Mouse (Mus musculus) brain, embryonic 14.5 days (tissue): ENCODE results near the gene Gm29776. TPM values are rescaled to one million over a fixed set of nuclear protein-coding genes. Genes with fewer than 3 reads are reported as not detected.

Experiments
- DNase-seq: peaks from one replicate; pipeline ENCODE4 v3.0.0-alpha.2; 2011; ENCODE audit warnings: low read depth
- CTCF ChIP-seq: fragments of 200-500 bp; IDR thresholded peaks from 2 replicates; pipeline ENCODE4 v1.5.1; 2012; ENCODE audit warnings: inconsistent platforms, mild to moderate bottlenecking, moderate library complexity, borderline replicate concordance; ENCODE audit not compliant: insufficient read depth, insufficient read length; ENCODE audit errors: extremely low read depth
- POLR2A ChIP-seq: fragments of 200-500 bp; IDR thresholded peaks from 2 replicates; pipeline ENCODE4 v1.6.1; 2012; ENCODE audit warnings: mild to moderate bottlenecking, inconsistent platforms, borderline replicate concordance; ENCODE audit not compliant: poor library complexity, insufficient read depth, insufficient read length, severe bottlenecking; ENCODE audit errors: extremely low read depth
- polyA plus RNA-seq: library from polyadenylated mRNA; depleted of rRNA; stranded (reverse); fragments of >200 nt; gene quantifications from 2 replicates; pipeline ENCODE4 v1.2.3, GENCODE M21; 2012

Gm29776 gene
- polyA plus RNA-seq, 1 experiment = 0.05 TPM

- no peak for DNase-seq
- TF ChIP-seq POLR2A (no peak), CTCF (no peak)
Measured at GRCm38 (mm10) chr14:54724049-54724448, 25.4 kb upstream of the Gm29776 start.

DNA sequence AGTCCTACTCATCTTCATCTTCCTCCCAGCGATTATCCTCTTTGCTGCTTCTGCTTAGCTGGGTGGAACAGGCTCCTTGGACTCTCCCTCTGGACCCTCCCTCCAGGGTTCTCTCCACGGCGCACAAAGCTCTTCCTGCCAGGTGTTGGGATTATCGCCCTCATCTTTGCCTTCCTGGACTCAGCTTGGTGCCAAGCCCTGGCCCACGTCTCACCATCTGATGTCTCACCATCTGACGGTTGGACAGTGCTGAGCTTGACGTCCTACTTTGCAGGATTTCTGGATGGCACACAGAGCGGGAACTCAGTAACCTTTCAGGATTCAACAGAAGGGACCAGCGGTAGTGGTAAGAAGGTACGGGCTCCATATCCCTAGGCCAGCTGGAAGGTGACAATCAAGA lies 23.1 kb upstream of the Gm29776 start:
- DNase-seq = no peak
- no peak for TF ChIP-seq POLR2A
- TF ChIP-seq CTCF = no peak

- TF ChIP-seq CTCF (no peak), POLR2A (no peak)
- DNase-seq = no peak
Measured at GRCm38 (mm10) chr14:54720654-54721350, 22.2 kb upstream of the Gm29776 start.

GRCm38 (mm10) chr14:54720041-54720440 lies 21.4 kb upstream of the Gm29776 start:
- TF ChIP-seq CTCF = no peak
- no peak for TF ChIP-seq POLR2A

GRCm38 (mm10) chr14:54715402-54715801 lies 16.8 kb upstream of the Gm29776 start:
- DNase-seq = no peak
- TF ChIP-seq POLR2A = no peak
- TF ChIP-seq CTCF = no peak

More at GRCm38 (mm10) chr14:54720041-54720440, 21.4 kb upstream of the Gm29776 start:
- no peak for DNase-seq

DNA sequence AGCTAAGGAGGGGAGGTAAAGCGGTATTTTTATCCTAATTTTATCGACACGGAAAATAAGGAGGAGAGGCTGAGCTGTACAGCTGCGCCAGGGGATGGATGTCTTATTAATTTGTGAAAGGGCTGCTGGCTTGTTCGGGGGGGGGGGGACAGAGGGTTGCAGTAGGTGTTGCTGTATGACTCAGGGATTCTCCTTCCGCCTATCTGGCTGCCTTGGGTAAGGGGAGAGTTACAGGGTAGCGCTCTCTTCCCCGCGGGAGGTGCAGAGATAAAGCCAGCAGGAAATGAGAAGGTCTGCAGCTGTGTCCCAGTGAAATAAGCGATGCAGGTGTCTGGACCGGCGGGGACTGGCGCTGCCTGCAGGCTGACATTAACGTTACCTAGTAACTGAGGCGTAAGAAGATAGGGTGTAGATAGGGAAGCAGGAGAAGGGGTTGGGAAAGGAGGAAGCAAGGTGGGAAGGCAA lies 16.0 kb upstream of the Gm29776 start:
- peak; percentile 61 for DNase-seq
- TF ChIP-seq POLR2A (no peak), CTCF (no peak)

DNA sequence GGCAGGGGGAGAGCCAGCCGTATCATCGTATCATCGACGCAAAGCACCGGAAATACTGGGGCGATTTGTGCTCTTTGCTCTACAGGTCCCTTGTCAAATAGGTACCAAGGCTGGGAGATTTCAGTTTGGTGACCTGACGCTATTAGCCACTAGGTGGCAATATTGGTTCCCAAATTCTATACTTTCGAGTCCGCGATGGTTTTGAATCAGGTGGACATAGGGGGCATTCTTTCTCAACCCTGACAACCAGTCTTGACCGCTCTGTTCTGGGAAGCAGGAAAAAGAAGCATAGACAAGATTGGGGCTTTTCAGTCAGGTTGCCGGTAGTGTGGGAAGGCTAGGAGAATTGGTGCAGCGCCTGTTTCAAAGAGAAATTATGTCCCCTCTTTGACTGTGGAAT lies 15.5 kb upstream of the Gm29776 start:
- TF ChIP-seq POLR2A (no peak), CTCF (peak; percentile 78; the same call in 1 of the 2 replicates)
- DNase-seq = peak; percentile 90

GRCm38 (mm10) chr14:54712861-54713260 lies 14.2 kb upstream of the Gm29776 start:
- no peak for DNase-seq

GRCm38 (mm10) chr14:54712074-54712473 lies 13.4 kb upstream of the Gm29776 start, which contains the start of gene Cebpe:
Cebpe (minus strand) TSS chr14:54712174.
- TF ChIP-seq CTCF = no peak
- no peak for TF ChIP-seq POLR2A
- DNase-seq = no peak

More at GRCm38 (mm10) chr14:54712861-54713260, 14.2 kb upstream of the Gm29776 start:
- no peak for TF ChIP-seq CTCF
- no peak for TF ChIP-seq POLR2A

GRCm38 (mm10) chr14:54709054-54709453 lies 10.4 kb upstream of the Gm29776 start:
- TF ChIP-seq CTCF = no peak
- no peak for TF ChIP-seq POLR2A
- DNase-seq = no peak

- TF ChIP-seq CTCF = no peak
- no peak for TF ChIP-seq POLR2A
Measured at GRCm38 (mm10) chr14:54706589-54707320, 8.1 kb upstream of the Gm29776 start.

More at GRCm38 (mm10) chr14:54706589-54707320, 8.1 kb upstream of the Gm29776 start:
- no peak for DNase-seq
